Mouse (Mus musculus): ENCODE results near the gene Fshb. TPM values are rescaled to one million over a fixed set of nuclear protein-coding genes. Genes with fewer than 3 reads are reported as not detected.

Fshb gene
- not detected in 2 replicates for polyA plus RNA-seq (2012; ENCODE audit: low replicate concordance)

DNA sequence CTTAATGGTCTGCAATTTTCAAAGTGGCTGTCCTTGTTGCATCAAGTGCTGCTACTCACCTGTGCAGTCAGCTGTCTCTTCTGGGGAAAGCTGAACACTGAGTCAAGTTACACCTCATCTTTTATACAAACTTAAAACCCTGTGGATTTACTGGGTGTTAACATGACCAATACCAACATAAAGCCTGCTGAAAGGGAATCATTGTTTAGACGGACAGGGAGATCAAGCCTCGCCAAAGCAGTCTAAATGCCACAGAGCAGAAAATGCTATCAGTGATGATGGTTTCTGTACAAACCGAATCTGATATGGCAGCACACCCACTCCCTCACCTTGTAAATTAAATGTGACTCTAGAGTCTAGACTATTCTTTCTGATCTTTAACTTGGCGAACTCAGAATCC, at the start of gene Fshb:
Gene Fshb (minus strand): TSS at position 101 of the 400 bp plus-strand sequence.

Other genes with a start within 250 kb of the Fshb start
- 4.2 and 4.3 TPM in 2 replicates for gene Arl14ep, start 85.2 kb downstream of the Fshb start, polyA plus RNA-seq (2012; ENCODE audit: low replicate concordance)
- gene Kcna4, start 231.0 kb upstream of the Fshb start, polyA plus RNA-seq (2012; ENCODE audit: low replicate concordance): not detected in 2 replicates

Data from hematopoietic multipotent progenitor cell, adult 10-12 weeks (in vitro differentiated cells).